Mouse (Mus musculus) embryonic facial prominence, embryonic 13.5 days (tissue): ENCODE measurements around the gene Trappc3l. TPM values are rescaled to one million over a fixed set of nuclear protein-coding genes. Genes with fewer than 3 reads are reported as not detected.

Experiments used
- ATAC-seq: fragments of 200-750 bp; cut with Nextera tagmentation; 2 replicates; pipeline ENCODE4 v1.8.0; 2017; ENCODE audit warnings: low read depth; ENCODE audit not compliant: insufficient number of reproducible peaks, insufficient read depth, low FRiP score, low TSS enrichment
- H3K27ac ChIP-seq: fragments of 300-500 bp; sonication (generic); 2 replicates; pipeline ENCODE4 v1.5.1; 2015; ENCODE audit warnings: moderate library complexity, mild to moderate bottlenecking, inconsistent platforms
- H3K27me3 ChIP-seq: fragments of 300-500 bp; sonication (generic); 2 replicates; pipeline ENCODE4 v1.6.1; 2015; ENCODE audit warnings: mild to moderate bottlenecking, inconsistent platforms
- H3K36me3 ChIP-seq: fragments of 300-500 bp; sonication (generic); 2 replicates; pipeline ENCODE4 v1.6.1; 2015; ENCODE audit warnings: mild to moderate bottlenecking, inconsistent platforms
- H3K4me1 ChIP-seq: fragments of 300-500 bp; sonication (generic); 2 replicates; pipeline ENCODE4 v1.6.1; 2015; ENCODE audit warnings: inconsistent platforms
- H3K4me2 ChIP-seq: fragments of 300-500 bp; sonication (generic); 2 replicates; pipeline ENCODE4 v1.6.1; 2015; ENCODE audit warnings: moderate library complexity, mild to moderate bottlenecking, inconsistent platforms
- H3K4me3 ChIP-seq: fragments of 300-500 bp; sonication (generic); 2 replicates; pipeline ENCODE4 v1.5.1; 2015; ENCODE audit warnings: mild to moderate bottlenecking, inconsistent platforms
- H3K9ac ChIP-seq: fragments of 300-500 bp; sonication (generic); 2 replicates; pipeline ENCODE4 v1.6.1; 2015; ENCODE audit warnings: mild to moderate bottlenecking, inconsistent platforms
- H3K9me3 ChIP-seq: fragments of 300-500 bp; sonication (generic); 2 replicates; pipeline ENCODE4 v1.6.1; 2016; ENCODE audit warnings: inconsistent platforms
- WGBS: fragments of 180-500 bp; shearing (Covaris S2); methylation state at CpG from one replicate; pipeline ENCODE4 v1.1.7; 2015; ENCODE audit warnings: mixed read lengths; 5-methylcytosine and 5-hydroxymethylcytosine counted together
- polyA plus RNA-seq: library from polyadenylated mRNA; unstranded; fragments of >200 nt; fragmentation: Nextera tagmentation; extraction: Ambion mirVana; gene quantifications from 2 replicates; pipeline ENCODE4 v1.2.1, GENCODE M21; 2015

The Trappc3l gene
- polyA plus RNA-seq, 1 experiment from 2014 or later, result not detected

DNA sequence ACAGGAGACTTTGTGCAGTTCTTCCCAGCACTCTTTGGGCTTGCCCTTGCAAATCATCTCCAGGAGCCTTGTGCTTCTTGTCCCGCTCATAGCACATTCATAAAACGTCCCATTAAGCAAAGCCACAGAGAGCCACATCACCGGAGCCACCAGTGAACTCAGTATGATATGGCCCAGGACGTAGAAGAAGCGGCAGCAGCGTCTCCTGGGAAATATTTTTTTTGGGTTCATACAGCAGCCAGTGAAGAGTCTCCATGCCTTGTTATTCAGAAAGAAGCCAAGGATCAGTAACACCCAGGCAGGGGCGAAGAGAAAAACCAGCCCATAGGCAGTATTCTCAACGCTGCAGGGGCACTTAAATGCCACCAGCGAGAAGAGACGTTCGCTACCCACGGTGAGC, 58.6 kb downstream of the Trappc3l start:
- H3K4me2 ChIP-seq, result peak overlapping the region; percentile 54
- H3K36me3 ChIP-seq, result no peaks in the 10 kb centered on the region
- H3K27me3 ChIP-seq, result no peaks in the 10 kb centered on the region
- no peak for ATAC-seq
- peak overlapping the region; percentile 27 for H3K4me3 ChIP-seq
- H3K27ac ChIP-seq, result peak overlapping the region; percentile 63; the same call in 1 of the 2 replicates
- H3K9me3 ChIP-seq, result no peaks in the 10 kb centered on the region
- H3K4me1 ChIP-seq, result peaks cover 18% of the 10 kb centered on the region
- WGBS, result 51% methylated on average over 12 of the region's 12 CpGs
- H3K9ac ChIP-seq, result peak overlapping the region; percentile 59

DNA sequence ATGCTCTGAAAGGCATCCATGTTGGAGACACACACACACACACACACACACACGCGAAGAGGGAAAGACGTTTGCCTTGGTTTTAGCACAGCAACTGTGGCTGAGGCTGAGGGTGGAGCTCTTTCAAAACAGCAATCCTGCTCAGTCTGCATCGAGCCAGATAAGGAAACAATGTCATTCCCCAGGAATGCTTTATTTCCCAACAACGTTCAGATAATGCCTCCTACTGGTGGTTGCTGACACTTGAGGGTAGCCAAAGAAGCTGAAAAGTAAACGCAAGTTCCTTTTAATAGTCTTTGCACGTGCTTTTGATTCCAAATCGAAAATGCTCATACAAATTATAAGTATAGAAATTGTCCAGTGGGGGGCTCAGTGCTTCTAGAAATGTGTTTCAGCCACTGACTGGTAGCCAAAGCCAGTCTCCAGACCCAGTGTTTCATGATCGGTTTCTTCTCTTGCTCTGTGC, 59.1 kb downstream of the Trappc3l start, which contains the start of gene Calhm5:
Gene Calhm5 (minus strand): TSS at position 102 of the 466 bp plus-strand sequence.
- Histone ChIP-seq H3K4me2 (peak within 1 kb of the TSS; percentile 54), H3K27me3 (no peaks in the 10 kb centered on the region), H3K9me3 (no peaks in the 10 kb centered on the region), H3K9ac (peak within 1 kb of the TSS; percentile 59), H3K27ac (peak within 1 kb of the TSS; percentile 63; the same call in 1 of the 2 replicates), H3K36me3 (no peaks in the 10 kb centered on the region), H3K4me1 (peaks cover 18% of the 10 kb centered on the region), H3K4me3 (peak within 1 kb of the TSS; percentile 27)
- WGBS, result 18% methylated on average over 9 of the region's 9 CpGs
- no peak for ATAC-seq

DNA sequence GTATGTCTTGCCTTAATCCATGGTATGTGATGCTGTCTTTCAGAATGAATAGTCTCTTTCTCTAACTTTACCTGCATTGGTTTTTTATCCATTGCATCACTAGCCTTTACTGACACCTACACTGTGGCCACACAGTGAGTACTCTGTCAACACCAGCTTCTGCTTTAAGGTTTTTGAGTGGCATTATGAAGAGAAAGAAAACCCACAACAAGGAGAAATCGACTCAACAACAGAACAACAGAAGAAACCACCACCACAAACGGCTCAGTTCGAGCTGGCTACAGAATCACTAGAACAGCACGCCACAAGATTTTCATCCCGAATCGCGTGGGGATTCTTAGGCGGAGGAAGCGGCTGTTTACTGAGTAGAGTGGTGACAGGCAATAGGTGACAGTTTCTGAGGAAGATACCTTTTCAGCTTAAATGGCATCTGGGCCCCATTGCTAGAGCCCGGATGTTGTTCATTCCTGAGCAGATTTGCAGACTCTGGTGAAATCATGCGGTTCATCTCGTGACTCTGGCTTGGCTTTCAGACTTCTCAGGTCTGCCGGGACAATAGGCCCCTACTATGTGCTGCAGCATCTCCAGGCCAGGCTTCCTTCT, 73.6 kb downstream of the Trappc3l start:
- no peaks in the 10 kb centered on the region for H3K36me3 ChIP-seq
- H3K9me3 ChIP-seq, result no peaks in the 10 kb centered on the region
- H3K9ac ChIP-seq, result no peak overlapping the region
- H3K27ac ChIP-seq, result no peak overlapping the region
- H3K4me1 ChIP-seq, result peaks cover 15% of the 10 kb centered on the region
- H3K4me3 ChIP-seq, result no peak overlapping the region
- WGBS, result 74% methylated on average over 13 of the region's 13 CpGs
- H3K4me2 ChIP-seq, result no peak overlapping the region
- H3K27me3 ChIP-seq, result no peaks in the 10 kb centered on the region
- ATAC-seq, result no peak

DNA sequence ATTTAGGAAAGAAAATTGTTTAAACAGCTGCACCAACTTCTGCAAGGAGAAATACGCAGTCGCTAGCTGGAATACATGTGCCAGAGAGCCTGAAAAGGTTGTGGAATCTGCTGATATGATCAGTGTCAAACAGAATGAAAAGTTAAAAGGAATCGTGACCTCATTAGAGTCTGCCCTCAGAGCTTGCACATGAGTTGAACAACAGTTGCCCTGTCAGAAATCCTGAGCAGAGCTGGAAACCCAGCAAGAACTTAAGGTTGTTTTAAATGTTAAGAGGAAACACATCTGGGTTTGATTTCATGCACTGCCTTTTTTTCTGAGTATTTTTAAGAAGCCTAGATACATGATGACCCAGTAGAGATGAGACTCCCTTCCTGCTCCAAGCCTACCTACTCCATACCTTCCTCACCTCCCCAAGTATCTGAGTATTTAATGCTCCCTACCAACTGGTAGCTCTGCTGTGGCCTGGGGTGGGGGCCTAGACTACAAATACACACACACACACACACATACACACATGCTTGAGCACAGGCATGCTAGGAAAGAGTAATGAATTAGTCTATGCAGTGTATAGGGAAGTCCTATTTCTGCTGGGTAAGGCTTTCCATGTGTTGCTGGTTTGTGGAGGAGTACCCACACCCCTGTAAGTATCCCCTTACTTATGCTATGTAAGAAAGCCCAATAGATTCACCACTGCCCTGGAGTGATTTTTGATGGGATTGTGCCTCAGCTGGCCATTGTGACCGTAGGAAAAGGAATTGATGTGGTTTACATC, 74.8 kb downstream of the Trappc3l start:
- H3K27ac ChIP-seq, result peak overlapping the region; percentile 78
- no peaks in the 10 kb centered on the region for H3K27me3 ChIP-seq
- ATAC-seq, result 0 out of 2 replicates have a peak, but pooled peaks have one; percentile 67
- H3K4me1 ChIP-seq, result peaks cover 15% of the 10 kb centered on the region
- H3K4me3 ChIP-seq, result no peak overlapping the region
- no peaks in the 10 kb centered on the region for H3K9me3 ChIP-seq
- no peak overlapping the region for H3K9ac ChIP-seq
- no peaks in the 10 kb centered on the region for H3K36me3 ChIP-seq
- H3K4me2 ChIP-seq, result no peak overlapping the region
- 21% methylated on average over 4 of the region's 4 CpGs for WGBS

DNA sequence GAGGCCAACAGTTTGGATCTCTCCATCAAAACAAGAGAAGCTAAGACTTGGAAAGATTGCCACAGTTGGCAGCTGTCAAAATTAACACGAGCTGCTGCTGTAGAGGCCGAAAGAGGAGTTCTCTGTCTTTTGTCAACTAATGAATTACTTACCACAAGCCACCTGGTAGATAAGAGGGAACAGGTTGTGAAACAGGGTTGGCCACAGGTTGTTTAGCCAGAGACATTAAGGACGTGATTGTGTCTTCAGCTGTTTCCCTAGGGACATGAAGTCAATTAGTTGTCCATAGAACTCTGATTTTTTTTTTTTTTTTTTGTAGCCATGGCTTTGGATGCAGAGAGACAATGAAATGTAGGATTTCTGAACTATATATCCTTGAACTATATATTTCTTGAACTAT, 79.7 kb downstream of the Trappc3l start:
- no peak overlapping the region for H3K27ac ChIP-seq
- no peaks in the 10 kb centered on the region for H3K36me3 ChIP-seq
- 63% methylated on average over 3 of the region's 3 CpGs for WGBS
- no peak overlapping the region for H3K4me3 ChIP-seq
- H3K4me1 ChIP-seq, result peaks cover 5% of the 10 kb centered on the region
- H3K9ac ChIP-seq, result no peak overlapping the region
- no peaks in the 10 kb centered on the region for H3K27me3 ChIP-seq
- no peak for ATAC-seq
- no peak overlapping the region for H3K4me2 ChIP-seq
- H3K9me3 ChIP-seq, result no peaks in the 10 kb centered on the region

DNA sequence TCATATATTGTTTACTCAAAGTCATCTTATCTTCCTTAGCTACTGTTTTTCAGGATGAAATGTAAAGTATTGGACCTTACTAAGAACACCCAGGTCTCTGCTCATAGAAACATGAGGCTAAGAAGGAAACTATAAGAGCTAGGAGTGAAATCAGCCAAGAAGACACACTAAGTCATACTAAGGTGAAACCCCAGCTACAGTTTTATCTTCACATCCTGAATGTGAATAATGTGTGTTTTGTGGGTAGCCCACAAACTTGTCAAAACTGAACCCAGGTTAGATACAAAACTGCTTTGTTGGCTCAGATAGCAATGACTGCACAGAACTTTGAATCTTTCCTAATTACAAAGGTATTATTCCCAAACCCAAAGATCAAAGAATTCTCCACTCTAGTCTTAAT, 80.4 kb downstream of the Trappc3l start:
- no peaks in the 10 kb centered on the region for H3K27me3 ChIP-seq
- no peak for ATAC-seq

DNA sequence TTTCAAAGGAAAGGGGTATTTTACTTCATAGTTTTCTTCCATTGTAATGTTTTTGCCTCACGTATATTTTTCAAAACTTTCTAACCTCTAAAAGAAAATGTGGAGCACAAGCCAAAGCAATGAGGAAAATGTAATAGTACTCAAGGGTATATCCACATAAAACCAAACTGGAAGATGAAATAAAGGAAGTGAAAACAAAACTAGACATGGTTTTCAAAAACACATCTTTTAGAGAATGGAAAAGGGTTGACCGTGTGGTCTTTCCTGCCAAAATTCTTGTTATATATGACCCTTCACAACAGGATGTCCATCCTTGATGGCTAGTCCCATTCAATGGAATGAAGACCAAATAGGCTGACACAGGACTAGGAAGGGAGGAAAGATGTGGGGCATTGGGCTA, 81.0 kb downstream of the Trappc3l start:
- Histone ChIP-seq H3K4me2 (no peak overlapping the region), H3K4me1 (no peaks in the 10 kb centered on the region), H3K36me3 (no peaks in the 10 kb centered on the region), H3K9me3 (no peaks in the 10 kb centered on the region), H3K27ac (no peak overlapping the region), H3K27me3 (no peaks in the 10 kb centered on the region), H3K4me3 (no peak overlapping the region), H3K9ac (no peak overlapping the region)
- WGBS, result 89% methylated on average over 2 of the region's 2 CpGs
- ATAC-seq, result no peak

More for the DNA sequence above, 80.4 kb downstream of the Trappc3l start:
- no peaks in the 10 kb centered on the region for H3K9me3 ChIP-seq
- no peaks in the 10 kb centered on the region for H3K36me3 ChIP-seq
- no peak overlapping the region for H3K4me3 ChIP-seq
- H3K27ac ChIP-seq, result no peak overlapping the region
- no peak overlapping the region for H3K4me2 ChIP-seq
- H3K4me1 ChIP-seq, result no peaks in the 10 kb centered on the region
- H3K9ac ChIP-seq, result no peak overlapping the region

DNA sequence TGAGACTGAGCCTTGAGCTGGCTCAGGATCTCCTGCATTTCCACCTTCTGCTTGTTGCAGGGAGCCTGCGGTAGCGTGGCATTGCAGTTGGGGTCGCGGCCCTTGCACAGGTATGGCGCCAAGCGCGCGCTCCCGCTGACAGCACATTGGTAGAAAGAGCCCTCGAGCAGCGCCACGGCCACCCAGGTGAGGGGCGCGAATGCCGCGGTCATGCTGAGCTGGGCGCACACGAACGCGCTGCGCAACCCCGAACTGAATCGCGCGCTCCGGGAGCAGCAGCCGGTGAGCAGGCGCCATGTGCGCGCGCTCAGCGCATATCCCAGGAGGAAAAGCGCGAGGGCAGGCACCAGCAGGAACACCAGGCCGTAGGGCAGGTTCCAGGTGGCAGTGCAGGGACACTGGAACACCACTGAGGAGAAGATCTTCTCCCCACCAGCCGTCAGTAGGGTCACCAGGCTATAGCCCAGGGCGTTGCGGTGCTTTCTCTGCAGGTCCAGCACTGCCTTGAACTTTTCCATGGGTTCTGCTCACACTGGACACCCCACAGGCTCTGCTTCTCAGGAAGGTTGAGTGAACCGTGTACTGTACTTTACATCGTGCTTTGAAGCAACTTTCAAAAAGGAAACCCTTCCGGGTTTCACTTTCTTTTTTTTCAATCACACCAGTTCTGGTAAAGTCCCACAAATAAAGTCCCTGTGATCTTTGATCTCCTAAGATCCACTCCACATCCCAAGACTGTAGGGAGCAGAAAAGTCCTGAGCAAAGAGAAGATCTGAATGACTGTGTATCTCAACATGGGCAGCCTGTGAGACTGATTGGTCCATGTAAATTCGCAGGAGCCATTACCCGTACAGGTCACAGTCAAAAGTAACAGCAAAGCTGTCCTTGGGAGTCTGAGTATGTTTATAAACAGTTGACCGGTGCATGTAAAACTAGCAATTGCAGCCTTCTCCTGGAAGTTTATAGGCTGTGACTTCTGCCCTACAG, 90.3 kb downstream of the Trappc3l start, which contains the start of gene Calhm6:
Gene Calhm6 (minus strand): TSS at position 593 of the 987 bp plus-strand sequence.
- Histone ChIP-seq H3K9ac (peak within 1 kb of the TSS; percentile 72), H3K27ac (no peak within 1 kb of the TSS), H3K27me3 (no peaks in the 10 kb centered on the region), H3K4me1 (0 out of 2 replicates have a peak, but pooled peaks cover 8% of the 10 kb centered on the region), H3K36me3 (no peaks in the 10 kb centered on the region), H3K4me3 (peak within 1 kb of the TSS; percentile 64), H3K4me2 (peak within 1 kb of the TSS; percentile 82), H3K9me3 (no peaks in the 10 kb centered on the region)
- ATAC-seq, result peak; percentile 56; the same call in 1 of the 2 replicates
- 18% methylated on average over 43 of the region's 44 CpGs for WGBS

DNA sequence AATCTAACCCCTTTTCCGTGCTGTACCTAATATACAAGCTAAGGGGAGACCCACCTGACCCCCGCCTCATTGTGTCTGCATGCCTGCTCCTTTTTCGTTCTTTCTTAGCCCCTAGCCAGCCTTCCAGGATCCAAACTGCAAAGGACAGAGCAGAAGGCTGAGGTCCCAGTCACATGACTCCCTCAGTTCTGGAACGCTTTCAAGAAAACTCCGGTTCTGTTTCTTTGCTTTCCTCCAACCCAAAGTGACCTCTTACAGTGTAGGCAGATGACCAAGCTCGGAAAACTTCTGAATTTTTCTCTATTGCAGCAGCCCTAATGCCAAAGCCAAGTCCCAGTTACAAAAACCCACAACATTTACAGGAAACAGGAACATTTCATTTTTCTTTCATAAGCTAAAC, 91.0 kb downstream of the Trappc3l start:
- Histone ChIP-seq H3K4me3 (no peak overlapping the region), H3K36me3 (no peaks in the 10 kb centered on the region), H3K27me3 (no peaks in the 10 kb centered on the region), H3K9ac (no peak overlapping the region), H3K4me2 (no peak overlapping the region), H3K9me3 (no peaks in the 10 kb centered on the region), H3K27ac (no peak overlapping the region), H3K4me1 (0 out of 2 replicates have a peak, but pooled peaks cover 8% of the 10 kb centered on the region)
- no peak for ATAC-seq
- WGBS, result 86% methylated on average over 6 of the region's 6 CpGs

DNA sequence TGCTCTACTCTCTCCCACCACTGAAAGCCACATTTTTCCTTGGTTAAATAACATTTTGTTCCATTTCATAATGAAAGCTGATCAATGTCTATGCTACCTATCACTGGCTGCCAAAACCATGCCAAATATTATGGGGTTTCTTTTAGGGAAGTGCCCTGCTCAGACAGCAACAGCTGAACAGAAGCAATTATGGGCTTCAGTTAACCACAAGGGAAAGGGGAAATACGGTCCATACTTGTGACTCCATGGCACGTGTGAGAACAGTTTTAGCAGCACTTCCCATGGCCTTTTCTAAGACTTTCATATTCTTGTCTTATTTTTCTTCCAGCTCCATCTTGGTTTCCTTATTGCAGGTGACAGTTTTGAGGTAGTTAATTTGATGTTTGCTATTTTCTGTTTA, 94.0 kb downstream of the Trappc3l start:
- Histone ChIP-seq H3K27ac (no peak overlapping the region), H3K4me3 (no peak overlapping the region), H3K4me1 (0 out of 2 replicates have a peak, but pooled peaks cover 8% of the 10 kb centered on the region), H3K27me3 (no peaks in the 10 kb centered on the region), H3K9ac (no peak overlapping the region), H3K9me3 (no peaks in the 10 kb centered on the region), H3K36me3 (no peaks in the 10 kb centered on the region), H3K4me2 (no peak overlapping the region)
- WGBS, result 54% methylated on average over 2 of the region's 2 CpGs
- ATAC-seq, result no peak

DNA sequence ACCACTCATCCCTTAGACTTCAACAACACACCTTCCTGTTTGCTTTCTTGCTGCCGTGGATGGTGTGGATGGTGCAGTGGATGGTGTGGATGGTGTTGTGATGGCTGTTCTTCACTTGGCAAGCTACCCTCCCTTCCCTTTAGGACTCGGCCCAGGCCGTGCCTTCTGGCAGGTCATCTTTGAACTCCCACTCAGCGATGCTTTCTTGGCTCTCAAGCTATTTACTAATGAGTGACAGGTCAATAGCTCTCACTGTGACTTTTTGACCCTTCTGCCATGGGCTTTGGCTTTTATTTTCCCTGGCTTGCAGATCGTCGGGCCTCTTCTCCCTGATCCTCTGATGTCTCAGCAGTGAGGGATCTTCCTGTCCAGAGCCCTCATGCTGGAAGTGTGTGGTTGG, 99.0 kb downstream of the Trappc3l start:
- Histone ChIP-seq H3K36me3 (no peaks in the 10 kb centered on the region), H3K4me1 (no peaks in the 10 kb centered on the region), H3K4me3 (no peak overlapping the region), H3K9me3 (no peaks in the 10 kb centered on the region), H3K4me2 (no peak overlapping the region), H3K27me3 (no peaks in the 10 kb centered on the region), H3K9ac (no peak overlapping the region), H3K27ac (no peak overlapping the region)
- WGBS, result 29% methylated on average over 6 of the region's 6 CpGs
- no peak for ATAC-seq
